Mouse (Mus musculus) NIH3T3 (cell line): ENCODE results near the gene Arhgef39.

Source experiments
- DNase-seq: peaks from one replicate; pipeline ENCODE4 v3.0.0-alpha.2; 2012; ENCODE audit warnings: low read depth

The Arhgef39 gene

GRCm38 (mm10) chr4:43478906-43479832 is 20.3 kb downstream of the Arhgef39 start:
- peak; percentile 72 for DNase-seq

DNA sequence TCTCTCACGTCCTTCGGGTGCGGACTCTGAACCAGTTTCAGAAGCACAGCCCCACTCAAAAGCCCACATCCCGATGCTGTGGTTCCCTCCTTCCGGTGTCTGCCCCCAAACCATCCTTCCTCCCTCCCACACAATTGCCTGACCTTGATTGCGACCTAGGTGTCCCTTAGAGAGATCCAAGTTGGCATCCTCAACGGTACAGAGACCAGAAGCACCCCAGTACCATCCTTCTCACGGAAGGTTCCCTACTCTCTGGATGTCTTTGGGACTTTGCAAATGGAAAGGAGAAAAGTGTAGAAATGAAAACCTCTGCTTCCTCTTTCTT is 21.0 kb downstream of the Arhgef39 start:
- DNase-seq: no peak

DNA sequence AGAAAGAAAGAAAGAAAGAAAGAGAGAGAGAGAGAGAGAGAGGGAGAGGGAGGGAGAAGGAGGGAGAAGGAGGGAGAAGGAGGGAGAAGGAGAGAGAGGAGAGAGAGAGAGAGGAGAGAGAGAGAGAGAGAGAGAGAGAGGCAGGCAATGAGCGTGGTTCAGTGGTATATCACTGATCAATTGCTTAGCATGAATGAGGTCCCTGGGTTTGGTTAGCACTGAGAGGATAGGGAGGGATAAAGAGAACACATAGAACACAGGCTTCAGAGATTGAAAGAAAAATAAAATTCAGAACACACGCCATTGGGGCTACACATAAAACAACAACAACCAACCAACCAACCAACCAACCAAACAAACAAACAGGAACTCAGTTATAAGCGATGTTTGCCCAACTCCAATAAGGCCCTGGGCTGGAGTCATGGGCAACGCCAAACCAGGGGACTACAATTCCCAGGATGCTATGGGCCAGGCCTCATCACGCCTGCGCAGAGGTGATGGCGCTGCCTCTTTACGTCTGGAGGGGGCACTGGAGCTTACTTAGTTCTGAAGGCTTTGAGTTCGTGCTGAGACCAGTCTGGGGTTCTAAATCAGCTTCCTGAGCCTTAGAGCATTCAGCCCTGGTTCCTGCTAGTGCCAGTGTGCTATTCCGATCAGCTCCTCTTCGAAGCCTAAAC is 21.5 kb downstream of the Arhgef39 start:
- peak; percentile 76 for DNase-seq

DNA sequence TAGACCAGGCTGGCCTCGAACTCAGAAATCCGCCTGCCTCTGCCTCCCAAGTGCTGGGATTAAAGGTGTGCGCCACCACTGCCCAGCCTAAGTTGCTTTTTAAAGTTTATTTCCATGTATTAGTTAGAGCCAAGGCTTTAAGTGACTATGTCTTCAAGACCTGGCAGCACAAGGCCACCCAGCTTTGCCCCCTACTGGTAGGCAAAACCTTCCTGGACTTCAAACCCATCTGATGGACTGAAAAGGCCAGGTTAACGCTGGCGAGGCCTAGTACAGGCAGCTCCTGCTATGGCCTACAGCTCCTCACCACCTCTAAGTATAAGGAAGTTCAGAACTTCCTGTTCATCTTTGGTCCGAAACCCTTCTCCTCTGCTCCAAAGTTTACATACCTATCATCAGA is 22.9 kb downstream of the Arhgef39 start:
- DNase-seq: peak; percentile 39

- no peak for DNase-seq
These were observed 25.9 kb downstream of the Arhgef39 start for GRCm38 (mm10) chr4:43473636-43474035.

DNA sequence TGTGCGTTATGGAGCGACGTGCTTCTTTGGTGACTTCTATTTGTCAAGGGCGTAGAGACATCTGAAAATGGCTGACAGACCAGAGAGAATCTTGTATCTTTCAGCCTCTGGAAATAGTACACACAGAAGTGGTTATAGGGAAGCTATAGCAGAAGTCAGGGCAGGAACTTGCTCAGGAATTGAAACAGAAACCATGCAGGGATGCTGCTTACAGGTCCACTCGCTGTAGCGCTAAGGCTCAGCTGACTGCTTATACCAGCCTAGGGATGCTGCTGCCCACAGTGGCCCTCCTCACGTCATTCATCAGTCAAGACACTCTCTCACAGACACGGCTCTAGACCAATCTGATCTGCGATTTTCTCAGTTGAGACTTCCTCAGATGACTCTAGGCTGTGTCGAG is 29.2 kb downstream of the Arhgef39 start:
- DNase-seq: no peak

- no peak for DNase-seq
These were observed 32.6 kb downstream of the Arhgef39 start for GRCm38 (mm10) chr4:43466872-43467271.

DNA sequence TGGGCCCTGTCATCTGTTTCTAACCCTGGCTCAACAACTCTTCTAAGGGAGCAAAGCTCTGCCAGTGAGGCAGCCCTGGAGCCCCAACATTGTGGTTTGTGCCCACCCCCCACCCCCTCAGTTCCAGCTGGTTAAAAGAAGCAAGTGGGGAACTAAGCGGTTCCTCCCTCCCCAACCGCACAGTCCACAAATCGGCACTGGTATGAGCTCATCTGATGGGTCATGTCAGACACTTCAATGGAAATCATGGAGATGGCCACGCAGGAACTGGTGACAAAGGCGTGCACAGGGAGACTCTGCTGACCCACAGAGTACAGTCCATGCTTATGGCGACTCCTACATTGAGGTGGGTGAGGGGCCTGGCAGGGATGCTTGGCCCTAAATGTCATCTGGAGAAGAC is 33.6 kb downstream of the Arhgef39 start:
- no peak for DNase-seq

- no peak for DNase-seq
These were observed 36.4 kb downstream of the Arhgef39 start for GRCm38 (mm10) chr4:43463102-43463501.

GRCm38 (mm10) chr4:43457124-43457523 is 42.4 kb downstream of the Arhgef39 start:
- DNase-seq: no peak

- DNase-seq: no peak
These were observed 43.0 kb downstream of the Arhgef39 start for GRCm38 (mm10) chr4:43456470-43456869.

DNA sequence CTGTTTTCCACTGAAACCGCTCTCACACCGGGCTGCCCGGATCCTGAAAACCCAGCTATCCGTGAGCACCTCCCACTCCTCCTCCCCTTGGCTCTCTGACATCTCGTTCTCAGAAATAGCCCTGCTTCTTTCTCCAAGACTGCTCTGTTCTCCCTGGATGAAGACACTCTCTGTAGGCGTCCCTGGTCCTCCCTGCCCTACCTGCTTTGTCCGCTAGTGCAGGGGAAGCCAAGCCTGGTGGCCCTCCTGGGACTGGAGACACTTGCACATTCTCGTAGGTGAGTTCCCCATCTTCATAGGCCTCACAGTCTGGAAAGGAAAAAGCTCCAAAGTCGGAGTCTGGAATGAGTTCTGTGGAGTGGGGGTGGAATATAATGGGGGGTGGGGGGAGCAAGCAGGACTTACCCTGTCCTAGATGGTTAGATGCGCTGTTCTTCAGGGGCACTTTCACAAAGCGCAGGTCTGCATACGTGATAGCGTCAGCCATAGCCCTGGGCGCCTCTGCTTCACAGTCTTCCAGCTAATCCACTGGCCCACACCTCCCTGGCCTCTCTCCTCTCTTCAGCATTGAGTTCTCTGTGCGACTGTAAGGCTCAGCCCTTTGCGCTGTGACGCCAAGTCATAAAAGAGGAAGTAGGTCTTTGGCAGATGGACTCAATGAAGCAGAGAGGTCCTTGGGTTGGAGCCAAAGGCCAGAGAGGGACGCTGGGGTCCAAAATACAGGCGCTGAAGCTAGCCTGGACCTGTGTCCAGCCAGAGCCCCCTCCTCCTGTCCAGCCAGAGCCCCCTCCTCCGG is 45.3 kb downstream of the Arhgef39 start, which contains the start of gene Cd72:
TSS of gene Cd72 (minus strand) at position 588 of the 796 bp plus-strand sequence.
- no peak for DNase-seq

GRCm38 (mm10) chr4:43453413-43453812 is 46.1 kb downstream of the Arhgef39 start:
- no peak for DNase-seq

DNA sequence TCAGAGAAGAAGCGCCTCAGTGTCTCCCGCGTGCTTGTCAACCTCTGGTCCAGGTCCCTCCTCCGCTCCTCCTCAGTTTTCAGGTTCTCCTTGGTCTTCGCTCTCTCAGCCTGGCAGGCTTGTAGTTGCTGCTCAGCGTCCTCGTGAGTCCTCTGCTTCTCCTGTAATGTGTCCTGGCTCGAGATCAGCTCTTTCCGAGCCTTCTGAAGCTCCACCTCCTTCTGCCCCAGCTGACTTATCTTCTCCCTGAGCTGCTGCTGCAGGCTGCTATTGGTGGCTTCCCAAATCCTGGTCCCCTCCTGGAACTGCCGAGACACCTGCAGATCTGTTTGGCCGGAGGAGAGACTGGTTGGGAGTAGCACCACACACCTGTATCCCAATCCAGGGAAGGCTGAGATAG is 47.2 kb downstream of the Arhgef39 start:
- DNase-seq: no peak

- DNase-seq: no peak
These were observed 50.9 kb downstream of the Arhgef39 start for GRCm38 (mm10) chr4:43448554-43448953.

- DNase-seq: no peak
These were observed 52.2 kb downstream of the Arhgef39 start for GRCm38 (mm10) chr4:43447251-43447650.
